Mouse (Mus musculus): ENCODE data around the gene Zfp354c. TPM values are rescaled to one million over a fixed set of nuclear protein-coding genes. Genes with fewer than 3 reads are reported as not detected.

Gene Zfp354c
- 19.3 and 24.7 TPM in 2 replicates for polyA plus RNA-seq (2015; fragmentation: Nextera tagmentation; extraction: Ambion mirVana)

DNA sequence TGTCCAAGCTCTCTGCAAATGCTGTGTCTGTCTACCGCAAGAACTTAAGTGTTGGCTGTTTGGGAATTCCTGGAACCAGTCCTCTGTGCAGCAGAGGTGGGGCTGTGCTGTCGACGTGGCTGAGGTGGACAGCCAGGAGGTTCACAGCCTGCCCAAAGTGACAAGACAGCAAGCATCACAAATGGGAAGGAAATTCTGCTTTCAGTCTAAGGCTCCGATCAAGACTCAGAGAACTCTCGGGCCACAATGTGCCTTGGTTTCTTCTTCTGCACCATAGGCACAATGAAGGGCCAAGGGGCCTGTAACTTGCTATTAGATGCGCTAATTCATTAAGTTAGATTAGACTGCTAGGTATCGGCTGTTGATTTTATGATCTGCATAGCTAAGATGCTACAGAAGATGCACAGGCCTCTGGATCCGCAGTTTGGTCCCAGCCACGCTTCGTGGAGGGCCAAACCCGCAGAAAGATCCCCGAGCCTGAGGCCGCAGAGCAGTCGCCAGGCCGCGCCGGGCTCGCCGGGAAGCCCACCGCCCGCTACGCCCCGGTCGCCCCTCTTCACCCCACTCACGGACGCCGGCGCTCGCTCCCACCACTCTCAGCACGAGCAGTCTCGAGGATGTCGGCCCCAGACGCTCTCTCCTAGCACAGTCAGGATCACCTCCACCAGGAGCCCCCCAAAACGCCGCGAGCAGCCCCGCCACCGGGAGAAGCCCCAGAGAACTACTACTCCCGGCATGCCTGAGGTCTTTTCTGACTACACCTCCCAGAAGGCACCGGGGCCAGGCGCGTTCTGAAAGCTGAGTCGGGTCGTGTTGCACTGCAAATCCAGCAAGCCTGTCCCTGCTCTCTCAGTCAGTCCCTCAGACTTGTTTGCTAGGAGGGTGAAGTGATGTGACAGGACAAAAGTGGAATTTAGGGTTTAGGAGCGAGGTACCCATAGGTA, at the start of gene Zfp354c:
Gene Zfp354c, minus strand, starts transcription at position 715 of the 944 bp plus-strand sequence.
- Histone ChIP-seq H3K36me3 (ENCODE audit: control insufficient read depth, insufficient read depth, low read length) (peaks cover 13% of the 10 kb centered on the region), H3K9ac (ENCODE audit: low read length) (peak within 1 kb of the TSS; percentile 88), H3K4me1 (replicated peaks; ENCODE audit: control insufficient read depth, insufficient read depth, low read length) (peaks cover 8% of the 10 kb centered on the region; the same call in 1 of the 2 replicates), H3K4me3 (ENCODE audit: low read length) (peak within 1 kb of the TSS; percentile 91), H3K4me2 (ENCODE audit: low read depth, low read length) (peak within 1 kb of the TSS; percentile 64), H3K27me3 (ENCODE audit: control insufficient read depth, insufficient read depth, low read depth, low read length) (no peaks in the 10 kb centered on the region), H3K9me3 (ENCODE audit: control insufficient read depth, low read length) (no peaks in the 10 kb centered on the region), H3K27ac (ENCODE audit: low read length) (0 out of 2 replicates have a peak within 1 kb of the TSS, but pooled peaks have one; percentile 48)
- WGBS, result under 1% methylated on average over 45 of the region's 45 CpGs
- peak; percentile 96 for ATAC-seq (ENCODE audit: low read depth)

DNA sequence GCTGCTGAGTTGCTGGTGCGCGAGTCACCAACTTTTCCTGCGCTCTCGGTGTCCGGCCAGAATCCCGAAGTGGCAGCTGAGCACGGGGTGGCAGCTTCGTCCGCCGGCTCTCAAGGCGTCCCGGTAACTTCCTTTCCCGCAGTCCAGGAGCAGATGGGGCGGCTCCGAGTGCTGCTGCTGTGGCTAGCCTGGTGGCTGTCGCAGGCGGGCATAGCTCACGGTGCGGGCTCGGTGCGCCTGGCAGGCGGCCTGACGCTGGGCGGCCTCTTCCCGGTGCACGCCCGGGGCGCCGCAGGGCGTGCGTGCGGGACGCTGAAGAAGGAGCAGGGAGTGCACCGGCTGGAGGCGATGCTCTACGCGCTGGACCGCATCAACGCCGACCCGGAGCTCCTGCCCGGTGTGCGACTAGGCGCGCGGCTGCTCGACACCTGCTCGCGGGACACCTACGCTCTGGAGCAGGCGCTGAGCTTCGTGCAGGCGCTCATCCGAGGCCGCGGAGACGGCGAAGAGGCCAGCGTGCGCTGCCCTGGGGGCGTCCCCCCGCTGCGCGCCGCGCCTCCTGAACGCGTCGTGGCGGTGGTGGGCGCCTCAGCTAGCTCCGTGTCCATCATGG, 23.6 kb upstream of the Zfp354c start:
- ATAC-seq (ENCODE audit: low read depth), result 0 out of 2 replicates have a peak, but pooled peaks have one; percentile 31
- H3K9me3 ChIP-seq (ENCODE audit: control insufficient read depth, low read length), result 0 out of 2 replicates have a peak, but pooled peaks cover 3% of the 10 kb centered on the region
- peaks cover 7% of the 10 kb centered on the region for H3K4me1 ChIP-seq (replicated peaks; ENCODE audit: control insufficient read depth, insufficient read depth, low read length)
- no peak overlapping the region for H3K27ac ChIP-seq (ENCODE audit: low read length)
- peaks cover 52% of the 10 kb centered on the region for H3K27me3 ChIP-seq (ENCODE audit: control insufficient read depth, insufficient read depth, low read depth, low read length)
- under 1% methylated on average over 45 of the region's 72 CpGs for WGBS
- H3K36me3 ChIP-seq (ENCODE audit: control insufficient read depth, insufficient read depth, low read length), result no peaks in the 10 kb centered on the region
- H3K4me3 ChIP-seq (ENCODE audit: low read length), result peak overlapping the region; percentile 44
- H3K4me2 ChIP-seq (ENCODE audit: low read depth, low read length), result peak overlapping the region; percentile 70
- H3K9ac ChIP-seq (ENCODE audit: low read length), result peak overlapping the region; percentile 26; the same call in 1 of the 2 replicates

DNA sequence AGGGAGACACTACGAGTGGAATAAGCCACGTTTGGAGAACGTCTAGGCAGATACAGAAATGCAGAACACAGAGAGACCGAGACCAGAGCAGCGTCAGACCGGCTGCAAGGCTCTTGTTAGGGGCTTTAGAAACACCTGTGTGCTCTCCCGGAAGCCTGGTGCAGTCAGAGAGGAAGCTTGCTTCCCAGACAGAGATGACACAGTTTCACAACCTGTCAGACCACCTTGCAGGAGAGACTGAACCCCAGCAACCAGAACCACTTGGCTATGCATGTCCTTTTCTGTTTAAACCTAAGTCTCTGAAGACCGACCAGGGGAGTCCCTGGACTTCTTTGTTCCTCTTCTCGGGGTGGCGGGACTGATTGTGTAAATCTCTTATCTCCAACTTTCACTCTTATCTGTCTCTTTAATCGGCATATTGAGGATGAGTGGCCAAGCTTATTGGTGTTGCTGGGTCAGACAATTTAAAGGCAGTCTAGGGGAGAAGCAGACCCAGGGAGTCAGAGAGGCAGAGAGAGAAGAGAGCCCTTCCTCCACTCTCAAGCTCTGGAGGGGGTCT, 22.7 kb upstream of the Zfp354c start, which contains the start of gene Grm6:
Gene Grm6, plus strand, starts transcription at position 509 of the 559 bp plus-strand sequence.
- no peaks in the 10 kb centered on the region for H3K36me3 ChIP-seq (ENCODE audit: control insufficient read depth, insufficient read depth, low read length)
- 0% methylated on average over 11 of the region's 11 CpGs for WGBS
- H3K9me3 ChIP-seq (ENCODE audit: control insufficient read depth, low read length), result 0 out of 2 replicates have a peak, but pooled peaks cover 3% of the 10 kb centered on the region
- peak within 1 kb of the TSS; percentile 70 for H3K4me2 ChIP-seq (ENCODE audit: low read depth, low read length)
- peak within 1 kb of the TSS; percentile 44 for H3K4me3 ChIP-seq (ENCODE audit: low read length)
- ATAC-seq (ENCODE audit: low read depth), result no peak
- H3K27me3 ChIP-seq (ENCODE audit: control insufficient read depth, insufficient read depth, low read depth, low read length), result peaks cover 52% of the 10 kb centered on the region
- no peak within 1 kb of the TSS for H3K27ac ChIP-seq (ENCODE audit: low read length)
- H3K9ac ChIP-seq (ENCODE audit: low read length), result peak within 1 kb of the TSS; percentile 26; the same call in 1 of the 2 replicates
- peaks cover 7% of the 10 kb centered on the region for H3K4me1 ChIP-seq (replicated peaks; ENCODE audit: control insufficient read depth, insufficient read depth, low read length)

DNA sequence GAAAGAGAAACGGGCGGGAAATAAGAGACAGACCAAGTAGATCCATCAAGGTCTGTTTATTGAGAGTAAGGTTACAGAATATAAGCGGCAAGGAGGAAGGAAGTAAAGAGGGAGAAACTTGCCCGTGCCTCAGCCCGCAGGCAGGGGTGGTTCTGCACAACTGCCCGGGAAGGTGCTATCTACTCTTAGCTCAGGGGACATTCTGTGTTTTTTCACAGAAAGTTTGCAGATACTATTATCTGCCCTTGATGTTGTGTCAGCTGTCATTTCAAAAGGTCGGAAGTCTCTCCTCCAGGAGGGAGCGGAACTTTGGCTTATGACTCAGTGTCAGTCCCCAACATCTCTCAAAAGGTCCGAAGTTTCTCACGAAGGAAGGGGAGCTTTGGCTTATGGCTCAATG, 21.8 kb upstream of the Zfp354c start:
- Histone ChIP-seq H3K27me3 (ENCODE audit: control insufficient read depth, insufficient read depth, low read depth, low read length) (peaks cover 52% of the 10 kb centered on the region), H3K4me3 (ENCODE audit: low read length) (no peak overlapping the region), H3K27ac (ENCODE audit: low read length) (no peak overlapping the region), H3K9ac (ENCODE audit: low read length) (no peak overlapping the region), H3K36me3 (ENCODE audit: control insufficient read depth, insufficient read depth, low read length) (no peaks in the 10 kb centered on the region), H3K4me1 (replicated peaks; ENCODE audit: control insufficient read depth, insufficient read depth, low read length) (peaks cover 7% of the 10 kb centered on the region), H3K4me2 (ENCODE audit: low read depth, low read length) (no peak overlapping the region), H3K9me3 (ENCODE audit: control insufficient read depth, low read length) (0 out of 2 replicates have a peak, but pooled peaks cover 3% of the 10 kb centered on the region)
- WGBS, result under 1% methylated on average over 10 of the region's 10 CpGs
- ATAC-seq (ENCODE audit: low read depth), result no peak

DNA sequence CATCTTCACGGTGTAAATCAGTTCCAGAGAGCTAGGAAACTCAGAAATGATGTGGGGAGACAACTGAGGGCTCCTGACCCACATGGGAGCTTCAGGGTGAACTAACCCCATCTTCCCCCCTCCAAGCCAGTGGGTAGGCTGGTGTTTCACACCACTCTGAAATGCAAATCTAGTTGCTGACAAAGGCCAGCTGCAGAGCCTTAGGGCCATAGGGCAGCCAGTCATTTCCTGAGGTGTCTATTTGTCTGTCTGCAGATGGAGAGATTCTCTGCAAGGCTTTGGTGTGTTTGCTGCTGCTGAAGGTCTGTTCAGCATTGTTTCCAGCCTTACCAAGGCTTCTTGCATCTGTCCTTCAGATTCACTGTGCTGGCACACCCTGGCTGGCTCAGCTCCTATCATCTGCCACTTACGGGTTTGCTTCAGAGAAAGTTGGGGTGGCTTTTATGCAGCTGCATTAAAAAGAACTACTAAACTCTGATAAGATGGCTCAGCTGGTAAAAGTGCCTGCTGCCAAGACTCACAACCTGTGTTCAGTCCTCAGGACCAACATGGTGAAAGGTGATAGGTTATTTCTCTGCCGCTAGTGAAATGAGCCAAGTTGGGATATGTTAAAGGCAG, 21.1 kb upstream of the Zfp354c start:
- no peak for ATAC-seq (ENCODE audit: low read depth)
- Histone ChIP-seq H3K9me3 (ENCODE audit: control insufficient read depth, low read length) (0 out of 2 replicates have a peak, but pooled peaks cover 3% of the 10 kb centered on the region), H3K4me3 (ENCODE audit: low read length) (no peak overlapping the region), H3K4me1 (replicated peaks; ENCODE audit: control insufficient read depth, insufficient read depth, low read length) (peaks cover 7% of the 10 kb centered on the region), H3K36me3 (ENCODE audit: control insufficient read depth, insufficient read depth, low read length) (no peaks in the 10 kb centered on the region), H3K9ac (ENCODE audit: low read length) (no peak overlapping the region), H3K27ac (ENCODE audit: low read length) (no peak overlapping the region), H3K27me3 (ENCODE audit: control insufficient read depth, insufficient read depth, low read depth, low read length) (peaks cover 52% of the 10 kb centered on the region), H3K4me2 (ENCODE audit: low read depth, low read length) (no peak overlapping the region)
- WGBS, result 35% methylated on average over 3 of the region's 3 CpGs

DNA sequence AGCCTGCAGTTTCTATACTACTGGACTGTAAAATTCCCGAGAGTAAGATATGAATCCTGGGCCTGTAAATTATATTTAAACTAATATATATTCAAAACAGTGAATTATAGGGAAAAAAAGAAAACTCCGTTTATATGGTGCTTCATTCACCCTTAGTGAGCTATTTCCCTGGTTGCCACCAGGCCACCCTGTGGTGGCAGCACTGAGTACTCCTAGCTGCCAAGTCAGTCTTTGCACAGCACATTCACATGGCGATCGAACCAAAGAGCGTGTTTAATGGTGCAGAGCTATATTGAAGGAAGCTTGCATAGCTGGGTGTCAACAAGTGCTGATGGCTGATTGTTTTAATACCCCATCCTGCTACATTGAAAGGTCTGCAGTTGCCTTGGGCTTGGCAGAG, 19.5 kb upstream of the Zfp354c start:
- H3K27me3 ChIP-seq (ENCODE audit: control insufficient read depth, insufficient read depth, low read depth, low read length), result peaks cover 42% of the 10 kb centered on the region
- peaks cover 7% of the 10 kb centered on the region for H3K4me1 ChIP-seq (replicated peaks; ENCODE audit: control insufficient read depth, insufficient read depth, low read length)
- WGBS, result 67% methylated on average over 5 of the region's 5 CpGs
- no peak overlapping the region for H3K9ac ChIP-seq (ENCODE audit: low read length)
- H3K27ac ChIP-seq (ENCODE audit: low read length), result no peak overlapping the region
- H3K4me2 ChIP-seq (ENCODE audit: low read depth, low read length), result no peak overlapping the region
- no peak for ATAC-seq (ENCODE audit: low read depth)
- no peaks in the 10 kb centered on the region for H3K36me3 ChIP-seq (ENCODE audit: control insufficient read depth, insufficient read depth, low read length)
- no peak overlapping the region for H3K4me3 ChIP-seq (ENCODE audit: low read length)
- H3K9me3 ChIP-seq (ENCODE audit: control insufficient read depth, low read length), result 0 out of 2 replicates have a peak, but pooled peaks cover 3% of the 10 kb centered on the region

DNA sequence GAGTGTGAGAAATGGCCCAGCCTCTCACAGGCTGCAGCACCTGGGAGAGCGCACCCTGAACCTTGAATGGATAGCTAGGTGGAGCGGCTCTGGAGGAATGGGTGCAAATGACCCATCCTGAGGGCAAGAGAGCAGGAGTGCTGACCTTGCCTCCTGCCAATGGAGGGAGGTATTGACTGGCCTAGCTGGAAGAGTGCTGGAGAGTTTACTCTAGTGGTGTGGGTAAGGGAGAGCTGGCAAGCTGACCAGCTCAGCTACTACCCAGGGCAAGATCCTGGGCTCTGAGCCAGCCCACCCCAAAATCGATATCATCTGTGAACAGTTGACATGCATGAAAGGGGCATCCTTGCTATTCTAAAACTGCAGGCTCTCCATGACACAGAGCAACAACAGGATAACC, 18.4 kb upstream of the Zfp354c start:
- no peak overlapping the region for H3K4me3 ChIP-seq (ENCODE audit: low read length)
- H3K4me2 ChIP-seq (ENCODE audit: low read depth, low read length), result no peak overlapping the region
- H3K27me3 ChIP-seq (ENCODE audit: control insufficient read depth, insufficient read depth, low read depth, low read length), result peaks cover 31% of the 10 kb centered on the region
- peaks cover under 1% of the 10 kb centered on the region for H3K4me1 ChIP-seq (replicated peaks; ENCODE audit: control insufficient read depth, insufficient read depth, low read length)
- WGBS, result 81% methylated on average over 3 of the region's 3 CpGs
- no peaks in the 10 kb centered on the region for H3K36me3 ChIP-seq (ENCODE audit: control insufficient read depth, insufficient read depth, low read length)
- no peak overlapping the region for H3K9ac ChIP-seq (ENCODE audit: low read length)
- H3K9me3 ChIP-seq (ENCODE audit: control insufficient read depth, low read length), result 0 out of 2 replicates have a peak, but pooled peaks cover 3% of the 10 kb centered on the region
- ATAC-seq (ENCODE audit: low read depth), result no peak
- H3K27ac ChIP-seq (ENCODE audit: low read length), result no peak overlapping the region

DNA sequence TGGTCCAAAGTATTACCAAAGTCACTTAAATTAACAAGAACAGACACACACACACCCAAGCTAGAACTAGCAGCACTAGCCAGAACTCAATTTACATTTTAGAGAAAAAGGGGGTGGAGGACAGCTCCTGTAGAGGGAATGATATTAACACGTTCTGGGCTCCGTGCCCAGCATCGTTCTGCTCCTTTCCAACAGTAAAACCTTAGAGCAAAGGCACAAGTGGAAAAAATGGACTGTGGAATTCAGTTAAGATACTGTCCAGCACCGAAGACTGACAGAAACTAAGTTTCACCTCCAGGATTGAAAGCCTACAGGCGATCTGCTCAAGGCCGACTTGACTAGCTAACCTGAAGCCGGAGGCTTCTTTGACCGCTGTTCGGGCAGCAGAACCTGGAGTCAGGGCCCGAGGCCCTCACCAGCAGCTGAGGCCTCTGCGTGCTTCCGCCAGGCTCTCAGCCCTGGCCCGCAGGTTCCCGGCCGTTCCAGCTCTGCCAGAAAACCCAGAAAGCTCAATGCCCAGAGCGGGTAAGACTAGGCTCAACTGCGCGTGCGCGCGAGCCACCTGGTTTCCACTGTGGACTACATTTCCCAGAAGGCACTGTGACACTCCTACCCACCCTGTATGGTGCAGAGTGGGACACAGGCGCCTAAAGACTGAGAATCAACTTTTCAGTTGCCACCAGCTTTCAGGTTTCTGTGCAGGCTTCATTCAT, 13.7 kb upstream of the Zfp354c start, which contains the start of gene Zfp879:
Gene Zfp879, minus strand, starts transcription at position 530 of the 713 bp plus-strand sequence.
- Histone ChIP-seq H3K27me3 (ENCODE audit: control insufficient read depth, insufficient read depth, low read depth, low read length) (no peaks in the 10 kb centered on the region), H3K9me3 (ENCODE audit: control insufficient read depth, low read length) (no peaks in the 10 kb centered on the region), H3K4me2 (ENCODE audit: low read depth, low read length) (peak within 1 kb of the TSS; percentile 83), H3K4me1 (replicated peaks; ENCODE audit: control insufficient read depth, insufficient read depth, low read length) (peaks cover 6% of the 10 kb centered on the region; the same call in 1 of the 2 replicates), H3K9ac (ENCODE audit: low read length) (peak within 1 kb of the TSS; percentile 79), H3K27ac (ENCODE audit: low read length) (peak within 1 kb of the TSS; percentile 94), H3K36me3 (ENCODE audit: control insufficient read depth, insufficient read depth, low read length) (no peaks in the 10 kb centered on the region), H3K4me3 (ENCODE audit: low read length) (peak within 1 kb of the TSS; percentile 54)
- 10% methylated on average over 22 of the region's 22 CpGs for WGBS
- peak; percentile 97 for ATAC-seq (ENCODE audit: low read depth)
